Mouse (Mus musculus): ENCODE data around the gene Traf4.

The Traf4 gene

GRCm38 (mm10) chr11:78182961-78183844 lies 17.8 kb upstream of the Traf4 start, which contains the start of gene Rpl23a:
Gene Rpl23a (minus strand): TSS chr11:78183584.
- peak; percentile 97 for DNase-seq (ENCODE audit: low spot score)

- DNase-seq (ENCODE audit: low spot score): no peak
Observed at GRCm38 (mm10) chr11:78182450-78182849, 17.1 kb upstream of the Traf4 start.

- no peak for DNase-seq (ENCODE audit: low spot score)
Observed at GRCm38 (mm10) chr11:78181830-78182357, 16.5 kb upstream of the Traf4 start.

- no peak for DNase-seq (ENCODE audit: low spot score)
Observed at GRCm38 (mm10) chr11:78180081-78180761, 14.8 kb upstream of the Traf4 start.

- DNase-seq (ENCODE audit: low spot score): no peak
Observed at GRCm38 (mm10) chr11:78179438-78179999, 14.1 kb upstream of the Traf4 start.

GRCm38 (mm10) chr11:78178859-78179437 lies 13.6 kb upstream of the Traf4 start:
- DNase-seq (ENCODE audit: low spot score): peak; percentile 52

- peak; percentile 98 for DNase-seq (ENCODE audit: low spot score)
Observed at GRCm38 (mm10) chr11:78177903-78178858, 12.8 kb upstream of the Traf4 start.

GRCm38 (mm10) chr11:78177437-78177836 lies 12.0 kb upstream of the Traf4 start:
- DNase-seq (ENCODE audit: low spot score): no peak

- no peak for DNase-seq (ENCODE audit: low spot score)
Observed at GRCm38 (mm10) chr11:78176905-78177331, 11.5 kb upstream of the Traf4 start.

- DNase-seq (ENCODE audit: low spot score): peak; percentile 95
Observed at GRCm38 (mm10) chr11:78176402-78176862, 11.0 kb upstream of the Traf4 start, which contains the start of the genes Nek8 and Tlcd1. Gene Nek8 (minus strand): TSS chr11:78176675. Gene Tlcd1 (plus strand): TSS chr11:78176711.

GRCm38 (mm10) chr11:78175771-78176401 lies 10.5 kb upstream of the Traf4 start:
- peak; percentile 50 for DNase-seq (ENCODE audit: low spot score)

GRCm38 (mm10) chr11:78174506-78174905 lies 9.1 kb upstream of the Traf4 start:
- DNase-seq (ENCODE audit: low spot score): no peak

GRCm38 (mm10) chr11:78172748-78173383 lies 7.5 kb upstream of the Traf4 start:
- DNase-seq (ENCODE audit: low spot score): no peak

GRCm38 (mm10) chr11:78172034-78172747 lies 6.8 kb upstream of the Traf4 start:
- DNase-seq (ENCODE audit: low spot score): peak; percentile 45

- no peak for DNase-seq (ENCODE audit: low spot score)
Observed at GRCm38 (mm10) chr11:78171328-78171727, 5.9 kb upstream of the Traf4 start.

GRCm38 (mm10) chr11:78170306-78170705 lies 4.9 kb upstream of the Traf4 start:
- no peak for DNase-seq (ENCODE audit: low spot score)

GRCm38 (mm10) chr11:78168541-78169468 lies 3.4 kb upstream of the Traf4 start:
- DNase-seq (ENCODE audit: low spot score): no peak
